Mouse (Mus musculus): ENCODE measurements around the gene 2310007B03Rik.

Gene 2310007B03Rik

DNA sequence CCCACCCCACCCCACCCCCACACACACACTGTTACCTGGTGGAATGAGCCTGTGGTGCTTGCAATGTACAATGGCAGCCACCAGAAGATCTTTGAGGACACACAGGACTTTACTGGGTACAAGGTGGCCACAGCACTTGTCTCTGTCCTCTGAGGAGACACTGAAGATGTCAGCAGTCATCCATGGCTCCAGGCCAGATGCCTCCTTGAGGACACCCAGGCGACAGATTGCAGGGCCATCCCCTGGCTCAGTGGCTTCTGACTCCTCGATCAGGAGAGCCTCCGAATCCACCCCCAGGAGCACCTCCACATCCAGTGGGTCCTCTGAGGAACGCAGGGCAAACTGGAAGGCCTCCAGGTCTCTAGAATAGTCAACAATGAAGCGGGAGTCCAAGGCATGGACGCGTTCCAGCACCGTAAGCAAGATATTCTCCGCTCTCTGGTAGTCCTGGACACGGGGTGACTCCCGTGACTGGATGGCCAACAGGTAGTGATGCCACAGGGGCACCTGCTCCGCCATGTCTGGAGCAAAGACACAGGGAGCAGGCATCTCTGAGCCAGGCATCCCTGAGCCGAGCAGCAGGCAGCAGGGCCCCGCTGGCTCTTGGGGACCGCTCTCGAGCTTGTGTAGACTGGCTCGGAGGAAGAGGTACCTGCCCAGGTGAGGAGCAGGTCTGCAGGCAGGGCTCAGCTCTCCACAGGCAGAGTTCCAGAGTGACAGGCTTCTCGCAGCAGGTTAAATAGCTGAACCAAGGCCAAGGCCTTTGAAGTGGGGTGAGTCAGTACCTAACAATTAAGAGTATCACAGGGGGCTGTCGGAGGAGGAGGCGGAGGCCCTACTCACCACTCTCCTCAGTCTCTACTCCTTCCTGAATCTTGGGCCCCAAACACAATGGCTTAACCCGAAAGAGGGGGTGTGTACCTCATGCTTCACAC lies 915 bp downstream of the 2310007B03Rik start:
- 70% methylated on average over 21 of the region's 21 CpGs for WGBS

DNA sequence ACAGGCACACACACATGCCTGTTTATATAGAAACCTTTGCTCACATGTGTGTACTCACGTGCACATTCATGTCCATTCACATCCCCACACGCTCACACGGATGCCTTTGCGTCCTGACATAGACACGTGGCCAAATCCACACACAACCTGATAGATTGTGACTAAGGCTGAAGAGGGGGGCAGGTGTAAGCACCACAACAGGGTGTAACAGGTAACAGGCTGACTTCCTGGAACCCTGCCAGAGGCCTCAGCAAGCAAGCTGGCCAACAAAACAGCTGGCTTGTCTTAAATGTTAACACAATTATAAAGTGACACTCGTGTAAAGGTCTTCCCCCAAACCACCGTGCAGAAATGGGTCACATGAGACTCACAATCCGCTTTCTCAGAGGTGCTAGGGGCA lies 1.8 kb downstream of the 2310007B03Rik start:
- 79% methylated on average over 8 of the region's 8 CpGs for WGBS

DNA sequence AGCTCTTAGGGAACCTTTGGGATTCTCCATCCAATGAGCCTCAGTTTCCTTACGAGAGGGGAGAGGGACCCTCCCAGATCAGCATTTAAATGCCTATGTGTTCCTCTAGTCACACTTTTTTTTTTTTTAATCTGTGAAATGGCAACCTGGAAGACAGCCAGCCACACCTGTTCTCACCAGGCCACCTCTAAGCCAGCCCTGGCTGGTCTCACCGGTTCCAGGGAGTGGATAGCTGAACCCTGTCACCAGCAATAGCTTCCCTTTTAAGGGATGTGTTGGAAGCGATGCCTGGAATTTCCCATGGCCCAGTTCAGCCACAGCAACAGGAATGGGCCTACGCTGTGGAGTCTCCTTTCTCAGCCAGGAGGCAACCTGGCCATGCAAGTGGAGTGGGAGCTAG lies 3.2 kb downstream of the 2310007B03Rik start:
- 85% methylated on average over 4 of the region's 4 CpGs for WGBS

DNA sequence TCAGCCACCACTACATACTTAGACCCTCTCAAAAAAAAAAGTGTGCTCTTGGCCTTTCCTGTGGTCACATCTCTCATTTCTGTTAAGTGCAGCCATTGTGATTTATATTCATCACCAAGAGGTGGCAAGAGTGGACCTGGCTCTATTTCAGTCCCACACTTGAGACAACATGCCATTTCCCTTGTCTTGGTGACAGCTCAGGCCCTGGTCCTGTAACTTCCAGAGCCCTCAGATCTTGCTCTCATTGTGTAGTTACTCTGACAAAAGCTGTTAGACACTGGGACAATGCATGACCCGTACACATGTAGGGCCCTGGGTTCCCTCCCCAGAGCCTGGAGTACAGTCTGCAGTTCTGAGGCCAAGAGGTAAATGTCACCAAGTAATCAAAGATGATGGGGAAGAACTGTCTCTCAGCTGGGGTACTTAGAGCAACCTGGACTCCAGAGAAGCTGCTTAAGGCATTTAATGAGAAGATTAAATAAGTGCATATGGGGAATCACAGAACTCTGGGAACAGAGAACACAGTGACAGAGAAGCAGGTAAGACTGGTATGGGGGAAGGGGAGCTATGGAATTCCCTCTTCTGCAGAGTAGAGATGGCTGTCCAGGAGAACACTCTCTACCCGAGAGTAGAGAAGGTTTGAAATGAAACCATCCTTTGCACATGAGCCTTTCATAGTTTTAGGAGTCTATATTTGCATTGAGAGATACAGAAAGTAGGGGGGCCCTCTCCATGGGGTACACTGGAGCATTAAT lies 9.7 kb downstream of the 2310007B03Rik start:
- WGBS, result 71% methylated on average over 2 of the region's 2 CpGs

DNA sequence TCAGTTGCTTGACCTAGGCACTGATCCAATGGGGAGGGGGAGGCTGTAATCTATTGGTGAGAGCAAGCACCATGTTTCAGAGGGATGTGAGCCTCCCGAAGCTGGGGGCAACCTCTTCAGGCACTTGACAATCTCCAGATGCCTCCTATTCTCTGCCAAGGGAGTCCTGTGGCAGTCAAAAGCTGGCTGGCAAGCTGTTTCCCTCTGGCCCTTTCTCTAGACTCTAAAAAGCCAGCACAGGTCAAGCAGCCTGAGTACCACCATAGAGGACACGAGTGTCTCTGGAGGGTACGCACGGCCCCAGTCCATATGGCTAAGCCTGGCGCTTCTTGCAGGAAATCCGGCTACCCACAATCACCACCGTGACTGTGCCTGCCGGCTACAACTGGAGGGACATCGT lies 16.6 kb downstream of the 2310007B03Rik start:
- 86% methylated on average over 9 of the region's 9 CpGs for WGBS

DNA sequence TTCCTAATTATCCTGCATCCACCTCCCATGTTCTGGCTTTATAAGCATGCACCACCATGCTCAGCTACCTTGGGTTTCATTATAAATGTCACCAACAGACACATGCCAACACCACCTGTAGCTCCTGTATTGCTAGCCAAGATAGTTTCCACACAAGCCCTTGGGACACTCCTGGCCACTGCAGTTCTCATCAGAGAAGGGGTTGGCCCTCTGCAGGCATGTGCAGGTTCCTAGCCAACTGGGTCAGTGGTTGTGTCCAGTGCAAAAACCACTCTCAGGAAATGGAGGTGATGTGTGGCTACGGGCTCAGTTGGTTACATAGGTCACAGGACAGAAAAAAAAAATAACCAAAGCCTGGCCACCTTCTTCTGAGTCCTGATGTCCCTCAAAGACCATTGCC lies 17.9 kb downstream of the 2310007B03Rik start:
- 76% methylated on average over 1 of the region's 1 CpGs for WGBS

DNA sequence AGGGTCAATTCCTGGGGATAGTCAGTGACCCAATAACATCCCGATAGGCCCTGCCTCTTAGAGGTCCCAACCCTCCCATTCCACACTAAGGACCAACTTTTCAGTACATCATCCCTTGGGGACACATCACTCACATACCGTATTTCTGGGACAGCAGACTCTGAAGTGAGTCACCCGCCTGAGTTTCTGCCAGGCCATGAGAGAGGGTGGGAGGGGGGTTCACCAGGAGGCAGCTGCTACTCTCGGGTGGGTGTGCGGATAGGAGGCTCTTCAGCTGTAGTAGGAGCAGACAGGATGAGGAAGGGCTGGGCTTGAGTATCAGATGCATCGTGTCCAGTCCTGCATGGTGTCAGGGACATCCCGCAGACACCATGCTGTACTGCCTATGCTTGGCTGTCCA lies 21.0 kb downstream of the 2310007B03Rik start:
- WGBS, result 53% methylated on average over 7 of the region's 7 CpGs

DNA sequence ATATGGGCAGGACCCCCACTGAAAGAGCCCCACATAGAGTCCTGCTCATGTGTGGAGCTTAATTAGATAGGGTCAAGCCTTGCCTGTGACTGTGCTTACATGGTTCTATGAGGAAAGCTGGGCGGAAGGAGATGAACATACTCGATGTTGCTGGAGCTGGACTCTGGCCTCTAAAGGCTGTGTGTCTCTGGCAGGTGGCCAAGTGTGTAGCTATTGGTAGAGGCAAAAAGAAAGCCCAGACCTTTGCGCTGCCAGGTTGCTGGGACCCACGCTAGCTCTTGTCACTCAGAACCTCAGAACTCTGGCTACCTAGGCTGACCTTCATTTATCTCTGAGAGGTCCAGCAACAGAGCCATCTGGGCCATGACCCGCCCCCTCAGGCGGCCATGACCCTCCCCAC lies 22.2 kb downstream of the 2310007B03Rik start:
- 85% methylated on average over 6 of the region's 6 CpGs for WGBS

DNA sequence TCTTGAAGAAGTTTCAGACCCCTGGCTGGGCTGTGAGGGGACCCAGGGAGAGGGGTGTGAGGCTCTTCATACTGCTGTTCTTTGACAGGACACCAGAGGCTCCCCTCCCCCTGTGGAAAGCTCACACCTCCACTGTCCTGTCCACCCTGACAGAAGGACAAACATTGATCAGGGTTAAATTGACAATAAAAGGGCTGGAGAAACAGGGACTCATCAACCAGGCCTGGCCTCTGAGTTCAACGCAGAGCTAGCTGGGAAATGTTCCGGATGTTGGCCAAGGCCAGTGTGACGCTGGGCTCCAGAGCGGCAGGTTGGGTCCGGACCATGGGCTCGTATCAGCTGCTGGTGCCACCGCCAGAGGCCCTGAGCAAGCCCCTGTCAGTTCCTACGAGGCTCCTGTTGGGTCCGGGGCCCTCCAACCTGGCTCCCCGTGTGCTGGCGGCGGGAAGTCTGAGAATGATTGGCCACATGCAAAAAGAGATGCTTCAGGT lies 25.7 kb downstream of the 2310007B03Rik start, which contains the start of gene Agxt:
Gene Agxt (plus strand): TSS at position 205 of the 491 bp plus-strand sequence.
- 90% methylated on average over 12 of the region's 12 CpGs for WGBS

DNA sequence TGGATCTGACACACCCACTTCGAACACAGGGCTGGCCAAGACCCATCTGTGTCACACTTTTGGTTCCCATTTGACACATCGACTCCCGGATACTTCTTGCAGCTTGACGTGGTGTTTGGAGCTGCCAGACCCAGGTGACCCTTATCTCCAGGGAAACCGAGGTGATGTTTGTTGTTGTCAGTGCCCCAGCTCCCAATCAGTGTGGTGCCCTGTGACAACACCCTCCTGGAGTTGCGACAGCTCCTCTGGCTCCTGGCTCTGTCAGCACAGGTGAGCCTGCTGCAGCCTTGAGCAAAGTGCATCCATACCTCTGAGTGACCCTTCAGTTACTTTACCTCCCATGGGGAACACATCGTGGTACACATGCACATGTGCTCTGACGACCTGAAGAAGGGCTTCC lies 28.1 kb downstream of the 2310007B03Rik start:
- WGBS, result 78% methylated on average over 8 of the region's 8 CpGs

DNA sequence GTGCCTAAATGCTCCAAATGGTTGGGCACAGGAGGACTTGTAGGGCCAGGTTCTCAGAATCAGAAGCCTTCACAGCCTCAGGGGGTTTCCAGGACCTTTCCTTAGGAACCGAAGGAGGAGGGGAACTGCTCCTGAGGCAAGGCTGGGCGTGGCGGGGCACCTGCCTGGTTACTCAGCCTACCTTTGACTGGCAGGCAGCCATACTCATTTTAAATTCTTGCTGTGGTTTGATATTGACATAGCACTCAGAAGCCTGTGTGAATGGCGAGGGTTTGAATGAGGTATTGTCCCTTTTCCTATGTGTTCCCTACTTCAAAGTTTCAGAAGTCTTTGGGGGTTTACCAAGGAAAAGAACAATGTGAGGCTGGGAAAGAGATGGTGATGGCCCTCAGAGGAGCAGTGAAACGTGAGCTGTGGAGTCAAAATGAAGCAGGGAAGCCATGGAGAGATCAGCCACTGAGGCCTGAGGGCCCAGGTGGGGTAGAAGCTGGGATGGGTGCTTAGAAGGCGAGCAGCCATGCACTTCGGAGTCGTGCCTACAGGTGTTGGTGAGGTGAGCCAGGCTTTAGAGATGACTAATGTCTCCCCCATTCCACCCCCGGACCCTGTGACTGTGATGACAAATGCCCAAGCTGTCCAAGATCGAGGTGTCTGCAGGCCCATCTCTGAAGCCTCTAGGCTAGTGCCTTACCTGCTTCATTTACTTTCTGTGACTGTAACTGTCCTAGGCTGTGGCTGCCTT lies 30.3 kb downstream of the 2310007B03Rik start:
- WGBS, result 77% methylated on average over 10 of the region's 10 CpGs

DNA sequence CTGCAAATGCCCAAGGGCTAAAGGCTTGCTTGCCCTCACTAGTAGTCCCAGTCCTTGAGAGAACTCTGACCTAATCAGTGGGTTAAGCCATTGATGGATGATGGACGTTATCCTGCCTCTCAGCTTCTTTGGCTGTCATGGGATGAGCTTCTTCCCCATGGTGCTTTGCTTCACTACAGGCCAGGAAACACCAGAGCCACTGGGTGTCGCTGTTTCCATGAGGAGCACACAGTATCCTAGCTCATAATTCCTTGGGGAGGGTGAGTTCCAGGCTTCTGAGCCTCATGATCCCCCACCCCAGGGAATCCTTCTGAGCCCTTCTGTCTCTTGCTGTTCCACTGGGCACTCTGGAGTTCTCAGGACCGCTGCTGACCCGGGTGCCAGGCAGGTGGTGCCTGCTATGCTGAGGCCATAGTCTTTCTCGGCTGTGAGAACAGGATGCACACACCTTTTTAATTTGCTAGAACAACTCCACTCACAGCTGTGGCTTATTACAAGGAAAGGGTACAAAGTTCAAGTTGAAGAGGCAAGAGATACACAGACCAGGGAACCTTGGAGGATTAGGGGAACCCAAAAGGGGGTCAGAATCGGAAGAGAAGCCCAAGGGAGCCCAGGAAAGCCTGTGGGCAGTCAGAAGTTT lies 31.9 kb downstream of the 2310007B03Rik start:
- WGBS, result 29% methylated on average over 6 of the region's 6 CpGs

DNA sequence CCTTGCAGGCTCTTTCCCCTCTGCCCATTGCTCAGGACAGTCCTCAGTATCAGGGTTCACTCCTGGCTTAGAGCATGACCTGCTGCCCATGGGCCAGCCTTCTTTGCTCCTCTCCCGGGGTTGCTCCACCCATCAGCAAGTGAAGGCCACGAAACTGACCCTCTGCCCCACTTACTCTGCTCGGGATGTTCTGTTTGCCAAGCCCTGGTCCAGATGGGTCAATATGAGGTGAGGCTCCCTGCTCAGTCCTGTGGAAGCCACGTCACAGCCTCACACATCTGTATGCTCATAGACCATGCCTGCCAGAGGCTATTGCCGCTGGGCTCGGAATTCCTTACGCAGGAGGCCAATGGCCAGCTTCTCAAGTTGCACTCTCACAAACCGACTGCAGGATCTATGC lies 32.5 kb downstream of the 2310007B03Rik start:
- 90% methylated on average over 8 of the region's 8 CpGs for WGBS

DNA sequence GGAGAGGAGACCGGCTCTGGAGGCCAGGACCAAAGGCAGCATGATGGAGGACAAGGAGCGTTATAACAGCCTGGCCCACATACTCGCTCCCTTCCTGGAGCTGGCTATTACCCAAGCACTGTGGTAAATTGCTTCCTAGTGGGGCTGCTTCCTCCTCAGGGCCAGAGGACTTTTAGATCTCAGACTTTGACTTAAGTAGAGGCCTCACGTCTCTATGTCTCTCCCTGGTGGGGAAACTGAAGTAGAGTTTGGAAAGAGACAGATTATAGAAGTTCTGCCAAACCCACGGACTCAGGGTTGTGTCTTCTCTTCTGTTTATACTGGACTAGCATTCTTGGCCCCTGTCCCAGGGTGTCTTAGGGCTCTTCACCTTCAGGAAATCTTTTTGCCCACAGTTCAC lies 35.5 kb downstream of the 2310007B03Rik start:
- WGBS, result 53% methylated on average over 5 of the region's 5 CpGs

DNA sequence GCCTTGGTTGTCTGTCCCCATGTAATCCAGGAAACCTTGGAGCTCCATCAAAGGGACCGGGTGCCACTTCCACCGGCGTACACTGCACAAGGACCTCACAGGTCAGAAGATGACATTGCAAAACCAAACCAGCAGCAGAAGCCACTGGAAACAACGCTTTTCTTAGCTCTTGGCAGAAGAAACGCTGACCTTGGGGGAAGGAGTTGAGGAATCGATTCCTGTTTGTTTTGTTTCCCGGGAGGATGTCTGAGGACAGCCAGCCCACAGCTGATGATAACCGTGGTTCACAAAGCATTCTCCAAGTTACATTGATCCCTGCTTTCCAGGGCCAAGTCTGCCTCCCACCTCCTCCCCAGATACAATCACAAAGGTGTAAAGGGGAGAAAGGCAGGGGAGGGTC lies 36.7 kb downstream of the 2310007B03Rik start:
- 71% methylated on average over 8 of the region's 8 CpGs for WGBS

DNA sequence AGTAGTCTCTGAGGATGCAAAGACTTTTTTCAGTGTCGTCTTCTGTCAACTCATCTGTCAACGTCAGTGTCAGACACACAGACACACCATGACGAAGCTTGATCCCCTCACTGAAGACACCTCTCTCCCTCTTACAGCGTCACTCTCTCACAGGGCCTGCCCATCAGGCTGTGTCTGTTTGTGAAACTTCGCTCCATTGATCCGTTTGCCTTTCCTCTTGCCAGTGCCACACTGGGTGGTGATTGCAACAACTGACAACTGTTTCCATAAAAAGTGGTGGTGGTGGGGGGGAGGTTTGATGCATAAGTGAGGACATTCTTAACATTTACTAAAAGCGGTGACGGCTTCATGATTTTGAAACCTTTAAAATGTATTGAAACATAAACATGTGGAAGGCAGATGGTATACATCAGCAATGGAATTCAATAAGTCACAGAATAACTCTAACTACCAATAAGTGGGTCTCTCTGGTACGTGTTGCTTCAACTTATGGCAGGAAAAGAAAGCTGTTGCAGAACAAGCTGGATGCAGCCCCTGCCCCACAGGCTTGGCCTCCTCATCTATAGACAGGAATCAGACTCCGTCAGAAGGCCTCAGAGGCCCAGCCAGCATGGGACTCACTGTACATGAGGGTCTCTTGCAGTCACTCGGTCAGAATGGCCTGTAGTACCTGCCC lies 37.4 kb downstream of the 2310007B03Rik start:
- 89% methylated on average over 11 of the region's 11 CpGs for WGBS

DNA sequence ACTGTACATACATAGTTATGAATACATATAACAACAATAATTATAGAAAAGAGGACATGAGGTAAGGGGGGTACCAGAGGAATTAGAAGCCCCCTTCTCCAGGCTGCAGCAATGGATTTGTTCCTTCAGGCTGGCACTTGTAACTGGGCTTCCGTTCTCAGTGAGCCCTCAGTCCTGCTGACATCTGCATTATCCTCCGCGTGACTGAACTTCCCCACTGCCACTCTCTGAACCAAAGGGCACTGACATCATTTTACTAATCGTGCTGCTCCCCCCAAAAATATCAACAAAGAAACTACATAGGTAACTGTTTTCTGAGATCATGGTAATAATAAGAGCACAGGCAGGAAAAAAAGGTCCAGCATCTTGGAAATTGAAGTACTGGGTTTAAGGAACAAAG lies 41.9 kb downstream of the 2310007B03Rik start:
- WGBS, result 53% methylated on average over 4 of the region's 4 CpGs

DNA sequence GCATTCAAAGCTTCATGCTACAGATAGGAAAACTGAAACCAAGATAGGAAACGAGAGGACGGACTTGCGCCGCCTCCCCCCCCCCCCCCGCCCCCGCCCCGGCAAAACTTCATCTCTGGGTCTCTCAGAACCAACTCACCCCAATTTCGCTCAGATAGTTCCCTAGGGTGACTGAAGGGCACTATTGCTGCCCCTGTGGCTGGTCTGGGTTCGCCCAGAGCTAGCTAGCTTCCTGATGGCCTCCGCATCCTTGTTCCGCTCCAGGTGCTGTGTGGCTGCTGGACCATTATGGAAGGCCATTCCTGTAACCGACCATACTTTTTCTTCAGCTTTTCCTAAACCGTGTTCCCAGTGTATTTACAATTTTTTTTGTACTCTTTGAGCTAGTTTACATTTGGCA lies 45.3 kb downstream of the 2310007B03Rik start:
- WGBS, result 16% methylated on average over 13 of the region's 13 CpGs

DNA sequence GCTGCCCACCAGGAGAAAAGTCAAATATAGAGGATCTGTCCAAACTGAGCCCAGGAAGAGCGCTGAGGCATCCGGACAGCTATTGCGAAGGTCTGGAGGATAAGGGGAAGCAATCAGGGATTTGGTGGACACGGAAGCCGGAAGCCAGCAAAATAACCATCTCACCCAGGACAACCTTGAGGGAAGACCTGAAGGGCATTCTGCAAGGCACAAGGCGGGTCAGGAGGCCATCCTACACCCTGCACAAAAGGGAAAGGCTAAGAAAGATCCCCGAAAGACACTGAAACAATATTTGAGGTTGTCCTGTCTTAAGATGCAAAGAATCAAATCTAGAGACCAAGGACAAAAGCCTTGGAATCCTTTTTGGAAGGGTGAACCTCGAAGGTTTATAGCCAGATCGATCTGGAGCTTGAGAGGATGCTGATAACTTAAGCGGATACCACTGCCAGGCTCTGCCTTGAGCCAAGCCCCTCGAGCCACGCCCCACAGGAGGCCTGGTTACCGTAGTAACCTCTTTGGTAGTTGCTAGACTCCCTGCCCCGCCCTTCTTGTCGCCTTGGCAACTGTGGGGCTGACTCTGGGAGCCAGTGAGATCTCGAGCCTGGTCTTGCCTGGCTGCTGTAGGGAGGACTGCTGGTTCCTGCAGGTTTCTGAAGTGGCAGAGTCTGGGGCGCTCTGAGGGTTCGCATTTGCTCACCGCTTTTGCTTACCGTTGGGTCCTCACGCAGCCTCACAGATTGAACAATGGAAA lies 45.9 kb downstream of the 2310007B03Rik start:
- WGBS, result 27% methylated on average over 21 of the region's 21 CpGs

DNA sequence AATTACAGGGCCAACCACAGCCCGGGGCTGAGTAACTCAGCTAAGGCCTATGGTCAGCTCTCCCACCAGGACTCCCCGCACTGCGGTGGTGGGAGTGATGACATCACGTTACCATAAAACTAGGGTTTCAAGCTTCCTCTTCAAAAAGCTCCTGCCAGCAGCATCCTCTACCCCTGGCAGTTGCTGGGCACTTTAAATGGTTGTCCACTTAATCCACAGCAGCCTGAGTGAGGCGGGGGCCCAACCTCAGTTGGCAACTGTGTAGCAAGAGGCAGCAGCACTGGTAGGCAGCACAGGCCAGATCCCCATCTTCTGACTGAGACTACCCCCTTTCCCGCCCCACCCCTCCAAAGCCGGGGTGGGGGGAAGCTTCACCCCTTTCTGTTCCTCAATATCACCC lies 58.0 kb downstream of the 2310007B03Rik start:
- WGBS, result 62% methylated on average over 7 of the region's 7 CpGs

Data from cerebral cortex, adult 2 months (tissue).